Mouse (Mus musculus) cerebellum, adult 2 months (tissue): ENCODE data around the gene Slc39a13.

ENCODE experiments used
- CTCF ChIP-seq: fragments of 200-500 bp; IDR thresholded peaks from 2 replicates; pipeline ENCODE4 v1.5.1; 2011; ENCODE audit warnings: low read depth, mild to moderate bottlenecking, control low read depth, low read length, moderate library complexity, borderline replicate concordance; ENCODE audit not compliant: insufficient read depth
- POLR2A ChIP-seq: fragments of 200-500 bp; IDR thresholded peaks from 2 replicates; pipeline ENCODE4 v1.6.1; 2011; ENCODE audit warnings: low read length, control low read depth, borderline replicate concordance; ENCODE audit not compliant: insufficient read depth

DNA sequence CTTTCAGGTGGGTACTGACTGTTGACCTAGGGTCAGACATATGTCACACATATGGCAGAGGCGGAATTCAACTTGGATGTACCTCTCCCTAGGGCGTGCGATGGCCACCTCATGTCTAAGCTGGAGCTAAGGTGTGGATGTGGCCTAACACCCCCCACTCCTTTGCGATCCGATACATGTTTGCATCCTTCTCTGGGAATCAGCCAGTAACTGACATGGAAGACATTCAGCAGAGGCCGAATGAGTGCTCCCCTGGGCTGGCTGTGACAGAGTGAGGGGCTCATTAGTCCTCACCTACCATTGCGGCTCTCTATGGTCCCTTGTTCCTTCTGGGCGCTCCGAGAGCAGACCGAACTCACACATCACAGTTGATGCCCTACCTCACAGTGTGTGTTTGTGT lies 842 bp upstream of the Slc39a13 start:
- TF ChIP-seq CTCF (no peak), POLR2A (no peak)
